Mouse (Mus musculus): Measurements from ENCODE around the gene Nos3.

The Nos3 gene

DNA sequence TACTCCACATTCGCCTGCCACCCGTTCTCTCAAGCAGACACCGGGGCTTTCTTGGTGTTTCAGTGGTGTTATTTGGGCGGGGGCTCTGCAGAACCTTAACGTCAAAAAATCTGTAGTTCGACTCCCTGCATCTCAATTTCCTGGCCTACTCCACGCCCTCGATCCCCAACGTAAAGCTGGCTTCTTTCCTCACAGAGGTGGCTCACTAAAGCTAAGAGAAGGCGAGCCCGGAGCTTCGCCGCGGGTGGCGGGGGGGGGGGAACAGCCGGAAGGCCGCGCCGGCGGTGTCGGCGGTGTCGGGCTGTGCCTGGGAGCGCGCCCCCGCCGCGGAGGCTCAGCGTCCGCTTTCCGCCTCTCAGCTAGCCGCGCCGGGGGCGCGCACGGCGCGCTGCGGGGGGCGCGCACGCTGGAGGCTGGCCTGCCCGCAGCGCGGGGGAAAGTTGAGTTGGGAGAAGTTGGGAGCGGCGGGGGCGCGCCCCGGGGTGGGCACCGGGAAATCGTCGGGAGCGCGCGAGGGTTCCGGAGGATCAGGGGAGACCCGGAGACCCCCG, 60.3 kb downstream of the Nos3 start:
- peak; percentile 92 for DNase-seq (ENCODE audit: extremely low read depth, insufficient read length, low spot score)

DNA sequence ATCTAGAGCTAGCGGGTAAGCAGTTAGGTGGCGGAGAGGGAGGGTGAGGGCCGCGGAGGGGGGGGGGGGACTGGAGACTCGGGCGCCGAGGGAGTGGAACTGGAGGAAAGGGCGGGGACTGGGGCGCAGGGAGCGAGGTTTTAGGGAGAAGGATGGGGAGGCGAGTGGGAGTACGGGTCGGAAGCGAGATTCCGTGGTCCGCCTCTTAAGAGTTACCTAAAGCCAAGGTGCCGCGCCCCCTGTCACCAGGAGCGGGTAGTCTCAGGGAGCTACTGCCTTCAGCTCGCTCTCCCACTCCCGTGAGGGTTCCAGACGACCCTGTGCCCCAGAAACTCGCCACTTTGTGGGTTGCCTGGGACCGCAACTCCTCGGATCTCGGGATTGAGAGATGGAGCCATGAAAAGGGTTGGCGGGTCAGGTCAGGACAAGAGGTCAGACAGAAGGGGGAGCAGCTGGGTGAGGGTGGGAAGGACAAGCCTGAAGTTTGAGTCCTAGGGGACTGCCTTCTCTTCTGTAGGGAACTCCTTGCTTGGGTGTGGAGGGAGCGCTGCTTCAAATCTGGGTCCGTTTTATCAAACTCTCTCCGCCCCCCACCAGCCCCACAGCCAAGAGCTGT, 60.9 kb downstream of the Nos3 start:
- DNase-seq (ENCODE audit: extremely low read depth, insufficient read length, low spot score) = no peak

DNA sequence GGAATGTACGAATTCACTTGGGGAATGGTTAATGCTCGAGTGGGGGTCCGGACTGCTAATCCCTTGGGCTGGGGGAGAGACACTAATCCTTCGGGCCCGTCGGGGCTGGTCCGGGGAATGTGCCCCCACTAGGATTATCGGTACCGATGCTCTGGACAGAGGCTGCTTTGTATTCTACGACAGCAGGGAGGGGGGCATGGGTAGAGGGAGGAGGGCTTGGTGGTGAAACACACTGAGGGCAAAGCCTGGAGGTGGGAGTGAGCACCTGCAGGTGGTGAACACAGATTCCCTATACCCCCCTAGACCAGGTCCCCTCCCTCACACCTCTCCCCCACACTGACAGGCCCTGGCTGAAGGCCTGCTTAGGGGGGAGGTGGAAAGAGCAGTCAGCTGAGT, 61.4 kb downstream of the Nos3 start:
- no peak for DNase-seq (ENCODE audit: extremely low read depth, insufficient read length, low spot score)

DNA sequence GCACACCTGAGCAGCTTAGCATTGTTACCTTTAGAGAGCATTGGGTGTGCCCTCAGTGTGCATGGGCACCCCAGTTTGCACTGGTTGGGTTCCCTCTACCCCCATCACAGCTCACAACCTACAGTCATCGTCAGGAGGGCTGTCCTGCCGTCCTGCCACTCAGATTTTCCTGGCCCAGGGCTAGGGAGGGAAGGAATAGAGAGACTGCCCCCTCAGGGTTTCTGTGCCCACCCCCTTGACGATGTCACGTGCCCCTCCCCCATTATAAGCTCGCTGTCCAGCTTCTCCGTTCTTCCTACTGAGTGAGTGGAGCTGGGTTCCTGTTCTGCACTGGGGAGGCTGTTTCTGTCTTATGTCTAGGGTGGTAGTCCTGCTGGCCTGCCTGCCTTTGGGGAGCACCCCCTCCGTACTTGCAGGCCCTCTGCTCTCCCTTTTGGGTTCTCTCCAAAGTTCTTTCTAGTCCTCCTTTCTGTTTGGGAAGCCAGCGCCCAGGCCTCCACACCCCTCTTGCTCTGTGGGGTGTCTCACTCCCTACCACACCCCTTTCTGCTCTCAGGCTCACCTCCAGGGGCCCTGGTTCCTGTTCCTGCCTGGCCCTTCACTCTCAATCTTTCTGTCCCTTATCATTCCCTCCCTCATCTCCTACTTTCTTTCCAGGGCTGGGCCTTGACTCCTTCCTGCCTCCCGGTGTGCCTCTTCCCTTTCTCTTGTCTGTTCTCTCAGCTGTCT, 62.1 kb downstream of the Nos3 start:
- DNase-seq (ENCODE audit: extremely low read depth, insufficient read length, low spot score) = no peak

DNA sequence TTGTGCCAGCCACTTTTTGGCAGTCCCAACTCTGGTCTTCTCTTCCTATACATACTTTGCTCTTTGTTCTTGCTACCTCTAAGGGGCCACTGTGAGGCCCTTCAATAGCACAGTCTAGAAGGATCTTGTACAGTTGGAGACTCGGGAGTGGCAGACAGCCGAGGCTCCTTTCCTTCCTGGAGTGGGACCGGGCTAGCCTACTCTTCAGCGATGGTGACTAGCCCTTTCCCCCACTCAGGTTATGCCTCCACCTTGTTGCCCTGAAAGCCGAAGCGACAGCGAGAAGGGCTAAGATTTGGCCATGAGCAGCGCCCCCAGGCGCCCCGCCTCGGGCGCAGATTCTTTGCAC, 62.6 kb downstream of the Nos3 start:
- no peak for DNase-seq (ENCODE audit: extremely low read depth, insufficient read length, low spot score)

DNA sequence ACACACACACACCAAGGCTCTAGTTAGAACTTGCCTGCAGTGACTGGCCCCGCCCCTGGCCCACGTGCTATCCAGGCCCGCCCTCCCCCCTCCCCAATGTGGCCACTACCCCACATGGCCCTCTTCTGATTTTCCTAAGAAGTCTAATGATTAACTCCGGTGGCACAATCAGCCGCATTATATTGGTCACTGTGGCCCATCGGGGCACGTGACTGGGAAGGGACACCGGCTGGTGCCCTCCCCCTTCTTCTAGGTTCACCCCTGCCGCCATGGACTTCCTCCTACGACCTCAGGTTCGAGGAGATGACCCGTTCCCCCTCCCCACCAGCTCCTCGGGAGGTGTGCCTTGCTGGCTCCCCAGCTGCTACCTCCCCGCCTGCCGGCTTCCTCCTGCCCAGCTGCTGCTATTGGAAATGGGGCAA, 63.4 kb downstream of the Nos3 start:
- no peak for DNase-seq (ENCODE audit: extremely low read depth, insufficient read length, low spot score)

DNA sequence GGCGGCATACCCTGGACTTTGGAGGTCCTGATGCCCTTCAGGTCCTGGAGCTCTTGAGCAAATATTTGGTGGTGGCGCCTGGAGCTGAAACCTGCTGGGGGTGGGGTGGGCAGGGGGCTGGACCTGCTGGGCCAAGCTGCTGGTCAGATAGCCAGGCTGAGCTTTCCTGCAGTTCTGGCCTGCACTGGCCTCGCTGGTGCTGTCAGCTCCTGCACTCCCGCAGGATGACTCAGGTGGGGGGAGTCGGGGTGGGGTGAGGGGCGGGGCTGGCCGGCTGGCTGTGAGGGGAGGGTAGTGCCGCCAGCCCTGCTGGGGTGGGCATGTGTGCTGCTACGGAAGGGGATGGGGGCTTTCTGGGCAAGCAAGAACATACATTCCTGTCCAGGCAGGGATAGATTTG, 64.0 kb downstream of the Nos3 start:
- no peak for DNase-seq (ENCODE audit: extremely low read depth, insufficient read length, low spot score)

DNA sequence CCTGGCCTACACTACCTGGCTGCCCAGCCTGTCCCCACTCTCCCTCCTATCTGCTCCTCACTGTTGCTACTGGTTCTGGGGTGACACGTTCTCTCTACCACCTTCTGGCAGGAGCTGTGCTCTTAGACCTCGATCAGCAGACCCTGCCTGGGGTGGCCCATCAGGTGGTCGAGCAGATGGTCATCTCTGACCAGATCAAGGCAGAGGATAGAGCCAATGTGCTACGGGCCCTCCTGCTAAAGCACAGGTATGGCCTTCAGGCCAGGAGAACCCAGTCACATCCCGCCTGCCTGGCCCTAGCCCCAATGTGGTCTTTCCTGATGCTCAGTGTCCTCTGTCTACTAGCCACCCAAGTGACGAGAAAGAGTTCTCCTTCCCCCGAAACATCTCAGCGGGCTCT, 69.4 kb downstream of the Nos3 start:
- no peak for DNase-seq (ENCODE audit: extremely low read depth, insufficient read length, low spot score)

Data from 3134 (cell line).